Mouse (Mus musculus) thymus, adult 2 months (tissue): ENCODE results near the gene Pla2g1b. TPM values are rescaled to one million over a fixed set of nuclear protein-coding genes. Genes with fewer than 3 reads are reported as not detected.

ENCODE experiments used
- DNase-seq: peaks from one replicate; pipeline ENCODE4 v3.0.0; 2021
- H3K27ac ChIP-seq: fragments of 200-500 bp; 2 replicates; pipeline ENCODE4 v1.5.1; 2012; ENCODE audit warnings: low read length, control low read depth; ENCODE audit not compliant: control insufficient read depth, insufficient read depth
- H3K27me3 ChIP-seq: fragments of 200-500 bp; 2 replicates; pipeline ENCODE4 v1.6.1; 2012; ENCODE audit warnings: mild to moderate bottlenecking, low read length, moderate library complexity, mixed read lengths; ENCODE audit not compliant: control insufficient read depth, insufficient read depth
- H3K36me3 ChIP-seq: fragments of 200-500 bp; 2 replicates; pipeline ENCODE4 v1.6.1; 2012; ENCODE audit warnings: mild to moderate bottlenecking, low read length, moderate library complexity; ENCODE audit not compliant: control insufficient read depth, insufficient read depth
- H3K4me1 ChIP-seq: fragments of 200-500 bp; replicated peaks from 2 replicates; pipeline ENCODE4 v1.6.1; 2012; ENCODE audit warnings: low read length; ENCODE audit not compliant: control insufficient read depth, insufficient read depth
- H3K4me3 ChIP-seq: fragments of 200-500 bp; 2 replicates; pipeline ENCODE4 v1.5.1; 2012; ENCODE audit warnings: mild to moderate bottlenecking, low read length, control low read depth, moderate library complexity; ENCODE audit not compliant: control insufficient read depth, insufficient read depth
- CTCF ChIP-seq: fragments of 200-500 bp; IDR thresholded peaks from 2 replicates; pipeline ENCODE4 v1.5.1; 2012; ENCODE audit warnings: mild to moderate bottlenecking, control low read depth, low read length, moderate library complexity, borderline replicate concordance; ENCODE audit not compliant: control insufficient read depth, poor library complexity, insufficient read depth; ENCODE audit errors: extremely low read depth
- POLR2A ChIP-seq: fragments of 200-500 bp; IDR thresholded peaks from 2 replicates; pipeline ENCODE4 v1.6.1; 2012; ENCODE audit warnings: mild to moderate bottlenecking, low read length, control low read depth, moderate library complexity; ENCODE audit not compliant: control insufficient read depth, poor library complexity, insufficient read depth; ENCODE audit errors: extremely low read depth
- WGBS: fragments of 180-500 bp; shearing (Covaris S2); methylation state at CpG from one replicate; pipeline ENCODE4 v1.1.7; 2018; 5-methylcytosine and 5-hydroxymethylcytosine counted together
- polyA plus RNA-seq: library from polyadenylated mRNA; depleted of rRNA; stranded (reverse); fragments of >200 nt; gene quantifications from 2 replicates; pipeline ENCODE4 v1.2.3, GENCODE M21; 2012

Pla2g1b gene
- polyA plus RNA-seq, 1 experiment: 1.2 TPM

GRCm38 (mm10) chr5:115432395-115432794 lies 33.7 kb upstream of the Pla2g1b start:
- H3K27me3 ChIP-seq: peaks cover 20% of the 10 kb centered on the region
- TF ChIP-seq POLR2A (no peak), CTCF (no peak)
- 85% methylated on average over 11 of the region's 11 CpGs for WGBS
- H3K27ac ChIP-seq: no peak overlapping the region
- H3K36me3 ChIP-seq: no peaks in the 10 kb centered on the region
- peaks cover 2% of the 10 kb centered on the region for H3K4me1 ChIP-seq
- DNase-seq: no peak
- H3K4me3 ChIP-seq: no peak overlapping the region

GRCm38 (mm10) chr5:115433191-115433590 lies 32.9 kb upstream of the Pla2g1b start:
- H3K27ac ChIP-seq: no peak overlapping the region
- no peaks in the 10 kb centered on the region for H3K36me3 ChIP-seq
- 70% methylated on average over 8 of the region's 8 CpGs for WGBS
- H3K4me1 ChIP-seq: peaks cover 2% of the 10 kb centered on the region
- peaks cover 20% of the 10 kb centered on the region for H3K27me3 ChIP-seq
- TF ChIP-seq POLR2A: no peak
- no peak for TF ChIP-seq CTCF
- DNase-seq: no peak
- H3K4me3 ChIP-seq: no peak overlapping the region

- no peaks in the 10 kb centered on the region; the same call in 1 of the 2 replicates for H3K4me1 ChIP-seq
- no peak overlapping the region for H3K4me3 ChIP-seq
- H3K27me3 ChIP-seq: peaks cover 10% of the 10 kb centered on the region
- TF ChIP-seq POLR2A: no peak
- no peak for TF ChIP-seq CTCF
- 84% methylated on average over 11 of the region's 11 CpGs for WGBS
- no peak for DNase-seq
- H3K27ac ChIP-seq: no peak overlapping the region
- no peaks in the 10 kb centered on the region for H3K36me3 ChIP-seq
Observed at GRCm38 (mm10) chr5:115434280-115434852, 31.7 kb upstream of the Pla2g1b start.

GRCm38 (mm10) chr5:115434853-115435754 lies 31.0 kb upstream of the Pla2g1b start:
- no peak overlapping the region for H3K4me3 ChIP-seq
- no peak overlapping the region for H3K27ac ChIP-seq
- TF ChIP-seq POLR2A: no peak
- no peak for TF ChIP-seq CTCF
- peaks cover 4% of the 10 kb centered on the region; the same call in 1 of the 2 replicates for H3K27me3 ChIP-seq
- 74% methylated on average over 15 of the region's 15 CpGs for WGBS
- H3K36me3 ChIP-seq: no peaks in the 10 kb centered on the region
- no peaks in the 10 kb centered on the region for H3K4me1 ChIP-seq
- DNase-seq: no peak

DNA sequence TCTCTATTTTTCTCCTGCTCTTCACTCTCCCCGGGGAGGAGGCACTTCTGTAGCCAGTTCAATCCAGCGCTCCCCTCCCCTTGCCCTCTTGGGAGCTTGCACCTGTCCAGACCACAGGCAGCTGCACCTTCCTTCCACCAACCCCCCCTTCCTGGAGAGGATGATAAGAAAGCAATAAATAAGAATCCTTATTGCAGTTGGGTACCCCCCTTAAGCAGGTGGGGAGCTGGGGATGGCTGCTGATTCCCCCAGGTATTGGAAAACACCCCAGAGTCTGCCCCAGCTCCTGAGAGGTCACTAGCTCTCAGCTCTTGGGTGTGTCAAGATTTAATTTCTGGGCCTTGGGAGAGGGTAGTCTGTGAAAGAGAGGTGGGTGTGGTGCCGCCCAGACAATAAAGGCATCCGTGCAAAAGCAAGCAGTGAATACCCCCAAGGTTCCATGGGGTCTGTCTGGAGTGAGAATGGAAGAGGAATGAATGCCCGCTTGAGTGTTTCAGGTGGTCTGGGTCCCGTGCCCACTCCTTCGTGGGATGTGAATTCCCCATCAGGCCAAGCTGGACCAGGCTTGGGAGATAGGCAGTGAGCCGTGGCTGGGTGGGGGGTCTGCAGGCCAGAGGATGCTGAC lies 30.2 kb upstream of the Pla2g1b start:
- Histone ChIP-seq H3K27ac (no peak overlapping the region), H3K27me3 (no peaks in the 10 kb centered on the region; the same call in 1 of the 2 replicates), H3K4me1 (no peaks in the 10 kb centered on the region), H3K4me3 (no peak overlapping the region), H3K36me3 (no peaks in the 10 kb centered on the region)
- no peak for TF ChIP-seq POLR2A
- DNase-seq: no peak
- 54% methylated on average over 8 of the region's 8 CpGs for WGBS

GRCm38 (mm10) chr5:115436421-115437124 lies 29.5 kb upstream of the Pla2g1b start:
- no peak overlapping the region for H3K4me3 ChIP-seq
- no peak for DNase-seq

More at GRCm38 (mm10) chr5:115436421-115437124, 29.5 kb upstream of the Pla2g1b start:
- H3K36me3 ChIP-seq: no peaks in the 10 kb centered on the region
- 5% methylated on average over 39 of the region's 43 CpGs for WGBS
- no peaks in the 10 kb centered on the region for H3K4me1 ChIP-seq
- H3K27me3 ChIP-seq: no peaks in the 10 kb centered on the region; the same call in 1 of the 2 replicates
- no peak overlapping the region for H3K27ac ChIP-seq
- TF ChIP-seq CTCF (no peak), POLR2A (no peak)
